ENCODE assay signal across 8 mouse cellular contexts in the genomic region with DNA sequence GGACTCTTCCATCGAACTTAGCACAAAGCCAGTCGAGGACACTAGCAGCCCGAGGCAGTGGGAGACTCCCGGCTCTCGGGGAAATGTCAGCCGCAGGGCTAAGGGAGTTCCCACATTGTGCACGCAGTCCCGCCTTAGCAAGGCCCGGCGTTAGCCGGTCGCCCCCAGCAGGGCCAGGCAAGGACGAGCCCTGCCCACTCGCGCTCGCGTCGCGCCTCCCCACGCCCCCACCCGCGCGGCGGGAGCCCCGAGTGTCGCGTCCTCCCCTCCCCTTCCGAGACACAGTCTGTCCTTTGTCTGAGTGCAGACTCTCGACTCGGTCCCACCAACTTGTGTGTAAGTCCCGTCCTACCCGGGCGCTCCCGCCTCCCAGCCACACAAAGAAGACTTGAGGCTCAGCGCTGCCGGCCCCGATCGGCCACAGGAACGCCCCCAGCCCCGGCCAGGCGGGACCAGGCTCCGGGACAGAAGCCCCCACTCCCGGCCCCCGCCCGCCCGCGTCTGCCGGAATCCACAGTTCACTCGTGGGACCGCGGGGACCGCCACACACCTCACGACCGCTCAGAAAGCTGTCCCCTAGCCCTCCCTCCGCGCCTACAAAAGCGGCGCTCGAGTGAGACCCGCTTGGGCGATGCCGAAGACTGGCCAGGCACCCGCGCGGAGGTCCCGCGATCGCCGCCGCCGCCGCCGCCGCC. TPM values are rescaled to one million over a fixed set of nuclear protein-coding genes. Genes with fewer than 3 reads are reported as not detected.
DNase-seq lines count a peak whose midpoint lies in the region; ATAC-seq and TF ChIP-seq lines count a peak whose summit lies in the region.

No protein-coding gene starts in this region.

- peak overlapping the region; percentile 97 for H3K4me3 ChIP-seq in forebrain, embryonic 12.5 days (replicated peaks)
- H3K4me3 ChIP-seq in heart, postnatal 0 days (ENCODE audit: low read depth, low read length) = peak overlapping the region; percentile 85
- peak overlapping the region; percentile 97 for H3K4me3 ChIP-seq in liver, postnatal 0 days (ENCODE audit: low read depth, low read length)
- H3K4me3 ChIP-seq in neural tube, embryonic 13.5 days = peak overlapping the region; percentile 98
- peak overlapping the region; percentile 88 for H3K4me3 ChIP-seq in testis, adult 2 months (ENCODE audit: control insufficient read depth, low read depth, low read length)

- peak overlapping the region; percentile 99 for H3K9ac ChIP-seq in forebrain, embryonic 12.5 days
- H3K9ac ChIP-seq in heart, postnatal 0 days (replicated peaks; ENCODE audit: low read depth, low read length) = peak overlapping the region; percentile 90
- peak overlapping the region; percentile 99 for H3K9ac ChIP-seq in liver, postnatal 0 days (replicated peaks)
- peak overlapping the region; percentile 98 for H3K9ac ChIP-seq in neural tube, embryonic 13.5 days

- no peak for TF ChIP-seq POLR2A in testis, adult 2 months (IDR thresholded peaks at IDR 0.05; ENCODE audit: control insufficient read depth, low read depth, low read length)

- peaks cover 24% of the 10 kb centered on the region for H3K4me1 ChIP-seq in forebrain, embryonic 12.5 days
- peaks cover 8% of the 10 kb centered on the region for H3K4me1 ChIP-seq in heart, postnatal 0 days (ENCODE audit: control insufficient read depth, insufficient read depth)
- peaks cover 6% of the 10 kb centered on the region; the same call in 1 of the 2 replicates for H3K4me1 ChIP-seq in liver, postnatal 0 days (ENCODE audit: insufficient read depth)
- peaks cover 36% of the 10 kb centered on the region for H3K4me1 ChIP-seq in neural tube, embryonic 13.5 days (replicated peaks)
- H3K4me1 ChIP-seq in testis, adult 2 months (ENCODE audit: control insufficient read depth, insufficient read depth, low read length) = no peaks in the 10 kb centered on the region

- no peaks in the 10 kb centered on the region for H3K27me3 ChIP-seq in forebrain, embryonic 12.5 days
- H3K27me3 ChIP-seq in heart, postnatal 0 days (ENCODE audit: control insufficient read depth, insufficient read depth, low read length) = no peaks in the 10 kb centered on the region
- H3K27me3 ChIP-seq in liver, postnatal 0 days (ENCODE audit: insufficient read depth, low read length) = no peaks in the 10 kb centered on the region
- H3K27me3 ChIP-seq in neural tube, embryonic 13.5 days = no peaks in the 10 kb centered on the region
- H3K27me3 ChIP-seq in testis, adult 2 months (ENCODE audit: control insufficient read depth, insufficient read depth, low read length) = no peaks in the 10 kb centered on the region

- under 1% methylated on average over 70 of the region's 74 CpGs for WGBS in forebrain, embryonic 12.5 days
- under 1% methylated on average over 60 of the region's 74 CpGs for WGBS in heart, postnatal 0 days
- WGBS in large intestine, adult 2 months = under 1% methylated on average over 74 of the region's 74 CpGs
- WGBS in liver, postnatal 0 days (ENCODE audit: insufficient replicate concordance) = 1% methylated on average over 65 of the region's 74 CpGs
- under 1% methylated on average over 73 of the region's 74 CpGs for WGBS in neural tube, embryonic 13.5 days

- peak overlapping the region; percentile 99 for H3K27ac ChIP-seq in forebrain, embryonic 12.5 days
- H3K27ac ChIP-seq in heart, postnatal 0 days (ENCODE audit: low read depth) = peak overlapping the region; percentile 97
- H3K27ac ChIP-seq in liver, postnatal 0 days (ENCODE audit: low read depth) = peak overlapping the region; percentile 99
- H3K27ac ChIP-seq in neural tube, embryonic 13.5 days (replicated peaks) = peak overlapping the region; percentile 99
- H3K27ac ChIP-seq in testis, adult 2 months (ENCODE audit: control insufficient read depth, insufficient read depth, low read depth, low read length) = peak overlapping the region; percentile 71

- ATAC-seq in forebrain, embryonic 12.5 days (ENCODE audit: low FRiP score) = peak; percentile 74
- peak; percentile 56 for ATAC-seq in heart, postnatal 0 days (ENCODE audit: insufficient read depth, low read depth)
- peak; percentile 33 for ATAC-seq in liver, postnatal 0 days
- ATAC-seq in neural tube, embryonic 13.5 days (ENCODE audit: low read depth) = peak; percentile 83

- H3K36me3 ChIP-seq in forebrain, embryonic 12.5 days (replicated peaks) = no peaks in the 10 kb centered on the region
- H3K36me3 ChIP-seq in heart, postnatal 0 days (replicated peaks; ENCODE audit: control insufficient read depth, insufficient read depth, low read length) = no peaks in the 10 kb centered on the region
- H3K36me3 ChIP-seq in liver, postnatal 0 days (replicated peaks; ENCODE audit: insufficient read depth, low read length) = no peaks in the 10 kb centered on the region
- no peaks in the 10 kb centered on the region for H3K36me3 ChIP-seq in neural tube, embryonic 13.5 days
- H3K36me3 ChIP-seq in testis, adult 2 months (ENCODE audit: control insufficient read depth, insufficient read depth, low read length) = no peaks in the 10 kb centered on the region

- no peak for TF ChIP-seq CTCF in heart, postnatal 0 days (IDR thresholded peaks at IDR 0.05; ENCODE audit: low read depth)
- TF ChIP-seq CTCF in liver, postnatal 0 days (IDR thresholded peaks at IDR 0.05; ENCODE audit: low read depth) = no peak
- no peak for TF ChIP-seq CTCF in testis, adult 2 months (IDR thresholded peaks at IDR 0.05; ENCODE audit: control insufficient read depth, insufficient read depth, insufficient replicate concordance, low read depth, low read length)

- peak; percentile 49 to 56 for DNase-seq in CD8-positive naive resting alpha-beta T cell, adult 2 months (ENCODE audit: low read depth in 2 of 2, low spot score in 2 of 2)
- peak; percentile 50 for DNase-seq in c-Kit-positive CD71-positive TER-119-positive erythroid progenitor cells, embryonic 14.5 days (ENCODE audit: low spot score)
- peak; percentile 53 for DNase-seq in heart, postnatal 0 days (ENCODE audit: low spot score)
- DNase-seq in large intestine, adult 2 months (ENCODE audit: low read depth, low spot score) = peak; percentile 25
- DNase-seq in liver, postnatal 0 days = peak; percentile 78

- no peak for TF ChIP-seq EP300 in heart, postnatal 0 days (IDR thresholded peaks at IDR 0.05; ENCODE audit: low read depth)
- TF ChIP-seq EP300 in liver, postnatal 0 days (IDR thresholded peaks at IDR 0.05; ENCODE audit: low read depth) = no peak

- H3K4me2 ChIP-seq in forebrain, embryonic 12.5 days = peak overlapping the region; percentile 68
- H3K4me2 ChIP-seq in heart, postnatal 0 days (ENCODE audit: low read depth, low read length) = peak overlapping the region; percentile 92
- H3K4me2 ChIP-seq in liver, postnatal 0 days (ENCODE audit: low read depth, low read length) = peak overlapping the region; percentile 84
- peak overlapping the region; percentile 83 for H3K4me2 ChIP-seq in neural tube, embryonic 13.5 days

- H3K9me3 ChIP-seq in forebrain, embryonic 12.5 days = no peaks in the 10 kb centered on the region
- H3K9me3 ChIP-seq in heart, postnatal 0 days (replicated peaks; ENCODE audit: control insufficient read depth, low read length) = no peaks in the 10 kb centered on the region
- H3K9me3 ChIP-seq in liver, postnatal 0 days (ENCODE audit: low read length) = no peaks in the 10 kb centered on the region
- H3K9me3 ChIP-seq in neural tube, embryonic 13.5 days = no peaks in the 10 kb centered on the region

RNA-seq across cellular contexts. Expression of a gene that starts 0.9 kb away (rescaled TPM):
- polyA plus RNA-seq in forebrain, embryonic 12.5 days (2016; fragmentation: Nextera tagmentation; extraction: Ambion mirVana) = 259 and 267 TPM in 2 replicates
- 8.6 and 11.9 TPM in 2 replicates for total RNA-seq in heart, postnatal 0 days (2014; rRNA removed; ENCODE audit: low replicate concordance)
- polyA plus RNA-seq in heart, postnatal 0 days (2015; fragmentation: Nextera tagmentation; extraction: Ambion mirVana) = 25.9 and 26.3 TPM in 2 replicates
- polyA plus RNA-seq in large intestine, adult 2 months (2012; rRNA removed) = 13.9 and 16.0 TPM in 2 replicates
- 36.5 and 37.2 TPM in 2 replicates for polyA plus RNA-seq in liver, postnatal 0 days (2015; fragmentation: Nextera tagmentation; extraction: Ambion mirVana)
- polyA plus RNA-seq in neural tube, embryonic 13.5 days (2015; fragmentation: Nextera tagmentation; extraction: Ambion mirVana) = 90.3 and 102 TPM in 2 replicates
- 39.5 and 50.5 TPM in 2 replicates for polyA plus RNA-seq in testis, adult 2 months (2012; rRNA removed)

Comparison
In these comparisons a context has a peak if more than half of its experiments do, and no peak if none do; other contexts are left out.
1. Peak in every context shown above with its lines: DNase-seq, ATAC-seq, H3K4me3 ChIP-seq and H3K27ac ChIP-seq.
2. DNase-seq: peak in every context shown above with its lines; median percentile 78 in liver, postnatal 0 days; 53 in heart, postnatal 0 days; 52 in CD8-positive naive resting alpha-beta T cell, adult 2 months; 50 in c-Kit-positive CD71-positive TER-119-positive erythroid progenitor cells, embryonic 14.5 days; 25 in large intestine, adult 2 months.
3. ATAC-seq: peak in every context shown above with its lines; median percentile 83 in neural tube, embryonic 13.5 days; 74 in forebrain, embryonic 12.5 days; 56 in heart, postnatal 0 days; 33 in liver, postnatal 0 days.